Mouse (Mus musculus): Measurements from ENCODE around the gene Pls3.
"Not testable (repeated sequence)": the region's sequence is repeated elsewhere in the genome, so short reads cannot be mapped to it uniquely, and the experiment has no call there.

Pls3 gene

GRCm38 (mm10) chrX:75764794-75765328 lies 110.1 kb downstream of the Pls3 start:
- DNase-seq = no peak

DNA sequence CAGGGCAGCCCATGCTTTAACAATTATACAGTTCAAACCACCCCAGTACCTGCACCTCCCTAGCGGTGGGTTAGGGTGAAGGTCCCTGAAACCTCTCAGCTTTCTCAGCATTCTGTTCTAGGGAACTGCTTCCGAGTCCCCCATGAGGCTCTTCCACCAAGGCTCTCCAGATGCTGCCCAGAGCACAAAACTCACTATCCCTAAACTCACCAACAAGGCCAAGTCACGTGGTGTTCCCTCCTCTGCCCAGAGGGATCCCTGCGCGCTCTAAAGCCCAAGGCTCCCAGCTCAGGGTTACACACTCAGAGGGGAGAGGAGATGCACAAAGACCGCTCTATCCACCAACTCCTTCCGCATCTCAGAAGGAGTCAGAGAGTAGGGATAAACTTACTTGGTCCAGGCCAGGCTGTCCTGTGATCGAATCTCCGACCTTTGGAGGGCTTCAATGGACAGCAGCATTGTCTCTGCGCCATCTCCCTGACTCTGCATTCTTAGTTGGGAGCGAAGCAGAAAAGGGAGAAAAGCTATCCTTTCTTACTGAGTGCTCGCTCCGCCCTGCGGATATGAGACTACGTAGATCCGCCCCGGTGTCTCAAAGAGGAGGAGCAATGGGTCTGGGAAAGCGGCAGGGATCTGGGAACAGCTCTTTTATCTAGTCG lies 110.7 kb downstream of the Pls3 start:
- peak; percentile 83 for DNase-seq

DNA sequence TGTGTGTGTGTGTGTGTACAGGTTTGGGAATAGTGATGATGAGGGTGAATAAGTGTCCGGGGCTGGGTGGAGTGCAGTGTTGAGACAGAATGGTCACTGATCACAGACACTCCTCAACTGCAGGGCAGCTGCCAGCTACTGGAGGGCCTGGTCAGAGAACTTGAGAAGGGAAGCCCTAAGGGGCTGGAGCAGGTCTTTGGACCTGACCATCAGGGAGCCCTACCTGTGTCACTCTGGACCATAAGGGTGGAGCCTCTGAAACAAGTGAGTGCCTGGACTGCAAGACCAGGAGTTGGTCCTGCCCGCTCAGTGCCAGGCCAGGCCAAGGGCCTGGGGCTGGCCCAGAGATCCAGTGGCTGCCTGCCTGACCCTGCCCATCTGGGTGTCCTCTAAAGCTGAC lies 115.5 kb downstream of the Pls3 start:
- DNase-seq = peak; percentile 4

GRCm38 (mm10) chrX:75759036-75759435 lies 115.9 kb downstream of the Pls3 start:
- peak; percentile 76 for DNase-seq

DNA sequence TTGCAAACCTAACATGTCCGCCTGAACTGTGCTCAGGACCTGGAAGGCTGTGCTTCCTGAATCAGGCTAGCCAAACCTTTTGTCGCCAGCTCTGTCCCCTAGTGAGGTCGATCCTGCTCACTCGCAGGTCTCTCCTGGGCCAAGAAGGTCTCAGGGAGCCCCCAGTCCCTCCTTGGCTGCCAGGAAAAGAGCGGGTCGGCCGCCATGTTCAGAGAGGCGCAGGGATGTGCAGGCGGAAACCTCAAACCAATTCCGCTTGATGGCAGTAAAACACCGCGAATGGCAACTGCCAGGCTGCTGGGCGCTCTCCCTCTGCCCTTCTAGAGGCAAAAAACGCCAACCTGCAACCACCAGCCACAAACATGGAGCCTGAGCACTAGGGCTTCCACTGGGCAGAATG lies 117.0 kb downstream of the Pls3 start:
- peak; percentile 40 for DNase-seq

- peak; percentile 4 for DNase-seq
Measured at GRCm38 (mm10) chrX:75754531-75754930, 120.5 kb downstream of the Pls3 start.

DNA sequence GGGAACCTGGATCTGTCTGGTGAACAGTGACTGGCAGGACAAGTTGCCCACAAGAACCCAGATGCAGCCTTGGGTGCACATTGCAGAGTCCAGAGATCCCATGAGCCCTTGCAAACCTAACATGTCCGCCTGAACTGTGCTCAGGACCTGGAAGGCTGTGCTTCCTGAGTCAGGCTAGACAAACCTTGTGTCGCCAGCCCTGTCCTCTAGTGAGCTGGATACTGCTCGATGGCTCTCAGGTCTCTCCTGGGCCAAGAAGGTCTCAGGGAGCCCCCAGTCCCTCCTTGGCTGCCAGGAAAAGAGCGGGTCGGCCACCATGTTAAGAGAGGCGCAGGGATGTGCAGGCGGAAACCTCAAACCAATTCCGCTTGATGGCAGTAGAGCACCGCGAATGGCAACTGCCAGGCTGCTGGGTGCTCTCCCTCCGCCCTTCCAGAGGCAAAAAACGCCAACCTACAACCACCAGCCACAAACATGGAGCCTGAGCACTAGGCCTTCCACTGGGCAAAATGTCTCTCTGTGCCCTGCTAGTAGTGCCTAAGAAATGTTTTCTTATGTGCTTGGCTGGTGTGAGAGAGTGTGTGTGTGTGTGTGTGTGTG lies 124.8 kb downstream of the Pls3 start:
- DNase-seq = not testable (repeated sequence)

GRCm38 (mm10) chrX:75749312-75749711 lies 125.7 kb downstream of the Pls3 start:
- DNase-seq = peak; percentile 59

- peak; percentile 56 for DNase-seq
Measured at GRCm38 (mm10) chrX:75744466-75744865, 130.5 kb downstream of the Pls3 start.

DNA sequence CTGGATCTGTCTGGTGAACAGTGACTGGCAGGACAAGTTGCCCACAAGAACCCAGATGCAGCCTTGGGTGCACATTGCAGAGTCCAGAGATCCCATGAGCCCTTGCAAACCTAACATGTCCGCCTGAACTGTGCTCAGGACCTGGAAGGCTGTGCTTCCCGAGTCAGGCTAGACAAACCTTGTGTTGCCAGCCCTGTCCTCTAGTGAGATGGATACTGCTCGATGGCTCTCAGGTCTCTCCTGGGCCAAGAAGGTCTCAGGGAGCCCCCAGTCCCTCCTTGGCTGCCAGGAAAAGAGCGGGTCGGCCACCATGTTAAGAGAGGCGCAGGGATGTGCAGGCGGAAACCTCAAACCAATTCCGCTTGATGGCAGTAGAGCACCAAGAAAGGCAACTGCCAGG lies 135.5 kb downstream of the Pls3 start:
- not testable (repeated sequence) for DNase-seq
